Mouse (Mus musculus) left cerebral cortex, postnatal 25 days (tissue): Measurements from ENCODE around the gene Ttc21b. TPM values are rescaled to one million over a fixed set of nuclear protein-coding genes. Genes with fewer than 3 reads are reported as not detected.

Source experiments
- total RNA-seq, 2 experiments: library from RNA; stranded (reverse); gene quantifications; 2 replicates each; pipeline ENCODE4 v1.2.3; 2021

The Ttc21b gene
- total RNA-seq, 2 experiments from 2014 or later: 8.2 to 10.9 TPM

Other genes with a start within 250 kb of the Ttc21b start
- 1 to 10 TPM; 2.4 to 2.8 TPM for gene Galnt3, start 131.6 kb downstream of the Ttc21b start, total RNA-seq
- 100 to 1,000 TPM; 103 to 117 TPM for gene Scn1a, start 184.2 kb upstream of the Ttc21b start, total RNA-seq